ENCODE assay signal across 16 mouse cellular contexts in the genomic region with DNA sequence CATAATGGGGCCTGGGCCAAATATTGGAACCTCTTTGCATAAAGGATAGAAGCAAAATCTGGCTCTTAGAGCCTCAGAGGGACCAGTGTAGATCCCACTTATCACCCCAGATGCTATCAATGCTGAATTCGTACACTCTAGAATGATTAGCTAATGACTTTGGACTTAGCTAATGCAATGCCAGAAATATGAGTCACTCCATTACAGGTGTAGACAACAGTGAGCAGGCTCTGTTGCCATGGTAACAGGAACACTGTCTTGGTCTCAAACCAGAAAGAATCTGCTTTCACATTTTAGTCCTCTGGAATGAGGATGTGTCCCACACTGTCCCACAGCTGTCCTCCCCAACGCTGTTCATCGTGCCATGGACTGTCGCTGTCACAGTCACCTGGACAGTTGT.
DNase-seq lines count a peak whose midpoint lies in the region; ATAC-seq lines count a peak whose summit lies in the region.
"Had no signal": no experiment of that assay in that cellular context is flagged by ENCODE, and none has a peak within 500 bp of the region (broad histone marks: within the 10 kb centered on the region; RNA-seq: fewer than 3 reads in every experiment).

No protein-coding gene starts in this region.

- peaks cover 8% of the 10 kb centered on the region for H3K4me1 ChIP-seq in hindbrain, embryonic 15.5 days (replicated peaks)
- peaks cover 19% of the 10 kb centered on the region for H3K4me1 ChIP-seq in hindbrain, embryonic 10.5 days (replicated peaks)
- peaks cover 6% of the 10 kb centered on the region for H3K4me1 ChIP-seq in midbrain, embryonic 16.5 days (ENCODE audit: control insufficient read depth, insufficient read depth, low read length)
- no peaks in the 10 kb centered on the region for H3K4me1 ChIP-seq in midbrain, embryonic 11.5 days (ENCODE audit: control insufficient read depth, insufficient read depth, low read length)
- H3K4me1 ChIP-seq in forebrain, embryonic 16.5 days (replicated peaks; ENCODE audit: control insufficient read depth, insufficient read depth, low read length) = peaks cover 13% of the 10 kb centered on the region
- peaks cover 22% of the 10 kb centered on the region for H3K4me1 ChIP-seq in stomach, embryonic 14.5 days (ENCODE audit: control insufficient read depth, insufficient read depth, low read length)

- no peaks in the 10 kb centered on the region for H3K27me3 ChIP-seq in hindbrain, embryonic 15.5 days
- H3K27me3 ChIP-seq in hindbrain, embryonic 10.5 days (ENCODE audit: insufficient read depth, poor library complexity, severe bottlenecking) = no peaks in the 10 kb centered on the region
- no peaks in the 10 kb centered on the region for H3K27me3 ChIP-seq in midbrain, embryonic 16.5 days (ENCODE audit: control insufficient read depth, insufficient read depth, low read depth, low read length)
- no peaks in the 10 kb centered on the region for H3K27me3 ChIP-seq in midbrain, embryonic 11.5 days (ENCODE audit: control insufficient read depth, insufficient read depth, low read length)
- no peaks in the 10 kb centered on the region for H3K27me3 ChIP-seq in forebrain, embryonic 16.5 days (replicated peaks; ENCODE audit: control insufficient read depth, insufficient read depth, low read length)
- no peaks in the 10 kb centered on the region for H3K27me3 ChIP-seq in stomach, embryonic 14.5 days (ENCODE audit: control insufficient read depth, insufficient read depth, low read length)
- H3K27me3 ChIP-seq: limb, embryonic 12.5 days; midbrain, embryonic 12.5 days; neural tube, embryonic 13.5 days had no signal

- no peaks in the 10 kb centered on the region for H3K9me3 ChIP-seq in hindbrain, embryonic 15.5 days
- H3K9me3 ChIP-seq in hindbrain, embryonic 10.5 days = no peaks in the 10 kb centered on the region
- no peaks in the 10 kb centered on the region for H3K9me3 ChIP-seq in midbrain, embryonic 16.5 days (replicated peaks; ENCODE audit: control insufficient read depth, low read length, poor library complexity, severe bottlenecking)
- no peaks in the 10 kb centered on the region for H3K9me3 ChIP-seq in midbrain, embryonic 11.5 days (ENCODE audit: control insufficient read depth, low read length)
- no peaks in the 10 kb centered on the region for H3K9me3 ChIP-seq in forebrain, embryonic 16.5 days (ENCODE audit: control insufficient read depth, low read length)
- H3K9me3 ChIP-seq in stomach, embryonic 14.5 days (ENCODE audit: control insufficient read depth, low read depth, low read length) = no peaks in the 10 kb centered on the region
- H3K9me3 ChIP-seq: limb, embryonic 12.5 days; midbrain, embryonic 12.5 days; neural tube, embryonic 13.5 days had no signal

- DNase-seq in hindbrain, embryonic 10.5 days (ENCODE audit: low spot score) = no peak
- DNase-seq in midbrain, embryonic 11.5 days (ENCODE audit: low spot score, missing footprints) = no peak
- DNase-seq in thymus, postnatal 4 days = no peak
- DNase-seq: adrenal gland, adult 2 months; gastrocnemius, postnatal 10 days; kidney, postnatal 25 days; lung, adult 18-20 months had no signal

- no peak overlapping the region for H3K4me3 ChIP-seq in hindbrain, embryonic 15.5 days
- H3K4me3 ChIP-seq in hindbrain, embryonic 10.5 days = no peak overlapping the region
- no peak overlapping the region for H3K4me3 ChIP-seq in midbrain, embryonic 16.5 days (ENCODE audit: low read depth, low read length)
- H3K4me3 ChIP-seq in midbrain, embryonic 11.5 days (ENCODE audit: low read depth, low read length) = no peak overlapping the region
- H3K4me3 ChIP-seq in forebrain, embryonic 16.5 days (replicated peaks; ENCODE audit: low read length) = no peak overlapping the region
- no peak overlapping the region for H3K4me3 ChIP-seq in stomach, embryonic 14.5 days (ENCODE audit: low read depth, low read length)
- H3K4me3 ChIP-seq: limb, embryonic 12.5 days; midbrain, embryonic 12.5 days; neural tube, embryonic 13.5 days had no signal

- no peak overlapping the region for H3K4me2 ChIP-seq in hindbrain, embryonic 15.5 days
- no peak overlapping the region for H3K4me2 ChIP-seq in midbrain, embryonic 16.5 days (ENCODE audit: low read length)
- H3K4me2 ChIP-seq in midbrain, embryonic 11.5 days = no peak overlapping the region
- no peak overlapping the region for H3K4me2 ChIP-seq in forebrain, embryonic 16.5 days (ENCODE audit: low read length)
- H3K4me2 ChIP-seq in stomach, embryonic 14.5 days (replicated peaks; ENCODE audit: low read depth, low read length) = no peak overlapping the region
- H3K4me2 ChIP-seq: limb, embryonic 12.5 days; midbrain, embryonic 12.5 days; neural tube, embryonic 13.5 days had no signal

- H3K9ac ChIP-seq in hindbrain, embryonic 15.5 days = no peak overlapping the region
- H3K9ac ChIP-seq in midbrain, embryonic 16.5 days (ENCODE audit: low read depth, low read length) = peak overlapping the region; percentile 28; the same call in 1 of the 2 replicates
- no peak overlapping the region for H3K9ac ChIP-seq in midbrain, embryonic 11.5 days (ENCODE audit: low read length)
- H3K9ac ChIP-seq in forebrain, embryonic 16.5 days (replicated peaks; ENCODE audit: low read depth, low read length) = no peak overlapping the region
- H3K9ac ChIP-seq in stomach, embryonic 14.5 days (replicated peaks; ENCODE audit: low read depth, low read length) = no peak overlapping the region
- H3K9ac ChIP-seq: limb, embryonic 12.5 days; midbrain, embryonic 12.5 days; neural tube, embryonic 13.5 days had no signal

- no peaks in the 10 kb centered on the region for H3K36me3 ChIP-seq in hindbrain, embryonic 15.5 days
- H3K36me3 ChIP-seq in hindbrain, embryonic 10.5 days = no peaks in the 10 kb centered on the region
- no peaks in the 10 kb centered on the region for H3K36me3 ChIP-seq in midbrain, embryonic 16.5 days (ENCODE audit: control insufficient read depth, insufficient read depth, low read length)
- H3K36me3 ChIP-seq in midbrain, embryonic 11.5 days (ENCODE audit: control insufficient read depth, insufficient read depth, low read length) = no peaks in the 10 kb centered on the region
- no peaks in the 10 kb centered on the region for H3K36me3 ChIP-seq in forebrain, embryonic 16.5 days (ENCODE audit: control insufficient read depth, insufficient read depth)
- no peaks in the 10 kb centered on the region for H3K36me3 ChIP-seq in stomach, embryonic 14.5 days (ENCODE audit: control insufficient read depth, insufficient read depth, low read length)
- H3K36me3 ChIP-seq: limb, embryonic 12.5 days; midbrain, embryonic 12.5 days; neural tube, embryonic 13.5 days had no signal

- H3K27ac ChIP-seq in hindbrain, embryonic 15.5 days (replicated peaks) = no peak overlapping the region
- no peak overlapping the region for H3K27ac ChIP-seq in hindbrain, embryonic 10.5 days
- peak overlapping the region; percentile 56 for H3K27ac ChIP-seq in midbrain, embryonic 16.5 days (ENCODE audit: low read length)
- no peak overlapping the region for H3K27ac ChIP-seq in midbrain, embryonic 11.5 days (ENCODE audit: low read depth, low read length)
- no peak overlapping the region for H3K27ac ChIP-seq in forebrain, embryonic 16.5 days (ENCODE audit: low read length)
- H3K27ac ChIP-seq in stomach, embryonic 14.5 days (ENCODE audit: low read length) = no peak overlapping the region
- H3K27ac ChIP-seq: limb, embryonic 12.5 days; midbrain, embryonic 12.5 days; neural tube, embryonic 13.5 days had no signal

- 83% methylated on average over 4 of the region's 4 CpGs for WGBS in hindbrain, embryonic 15.5 days
- 97% methylated on average over 4 of the region's 4 CpGs for WGBS in hindbrain, embryonic 10.5 days
- WGBS in midbrain, embryonic 16.5 days = 84% methylated on average over 4 of the region's 4 CpGs
- WGBS in midbrain, embryonic 11.5 days = 92% methylated on average over 4 of the region's 4 CpGs
- 83% methylated on average over 4 of the region's 4 CpGs for WGBS in forebrain, embryonic 16.5 days
- WGBS in stomach, embryonic 14.5 days = 86% methylated on average over 4 of the region's 4 CpGs

- peak; percentile 59; the same call in 1 of the 2 replicates for ATAC-seq in hindbrain, embryonic 15.5 days (ENCODE audit: low FRiP score, low read depth)
- ATAC-seq in midbrain, embryonic 16.5 days = peak; percentile 62
- no peak for ATAC-seq in midbrain, embryonic 11.5 days (ENCODE audit: low FRiP score)
- ATAC-seq in forebrain, embryonic 16.5 days = peak; percentile 58
- 0 out of 2 replicates have a peak, but pooled peaks have one; percentile 49 for ATAC-seq in stomach, embryonic 14.5 days (ENCODE audit: insufficient number of reproducible peaks, insufficient read depth, low FRiP score, low read depth)
- ATAC-seq: inflammation-experienced regulatory T-cells, adult 6 months; Patski had no signal
